Mouse (Mus musculus) megakaryocyte-erythroid progenitor cell, adult 5-6 weeks (primary cell): ENCODE measurements around the gene Ephb2. TPM values are rescaled to one million over a fixed set of nuclear protein-coding genes. Genes with fewer than 3 reads are reported as not detected.

ENCODE experiments used
- ATAC-seq: replicated peaks from 2 replicates; pipeline ENCODE4 v1.8.0; 2016; ENCODE audit warnings: mild to moderate bottlenecking, inconsistent platforms; ENCODE audit not compliant: severe bottlenecking, poor library complexity, low FRiP score, low TSS enrichment
- total RNA-seq, 2 experiments: library from RNA; stranded (forward) in 1 of 2; stranded (reverse) in 1 of 2; fragments of 200-1000, 215-1000 nt in 1 of 2; fragments of >200 nt in 1 of 2; fragmentation: Nextera tagmentation in 1 of 2; gene quantifications; 2 replicates each; pipeline ENCODE4 v1.2.3; 2014 to 2017

Gene Ephb2
- total RNA-seq, 2 experiments from 2014 or later, result 0.56 TPM; not detected in 1

GRCm38 (mm10) chr4:136684485-136684884 lies 151.3 kb downstream of the Ephb2 start:
- ATAC-seq, result peak; percentile 67

- ATAC-seq, result no peak
These were observed 155.1 kb downstream of the Ephb2 start for GRCm38 (mm10) chr4:136680641-136681040.

- no peak for ATAC-seq
These were observed 156.6 kb downstream of the Ephb2 start for GRCm38 (mm10) chr4:136679221-136679620.

- peak; percentile 81 for ATAC-seq
These were observed 157.3 kb downstream of the Ephb2 start for GRCm38 (mm10) chr4:136678480-136678879.

GRCm38 (mm10) chr4:136675439-136675838 lies 160.3 kb downstream of the Ephb2 start:
- no peak for ATAC-seq

- ATAC-seq, result no peak
These were observed 163.3 kb downstream of the Ephb2 start for GRCm38 (mm10) chr4:136672335-136673090.

GRCm38 (mm10) chr4:136667757-136668156 lies 168.0 kb downstream of the Ephb2 start:
- no peak for ATAC-seq

- 0 out of 2 replicates have a peak, but pooled peaks have one; percentile 20 for ATAC-seq
These were observed 169.8 kb downstream of the Ephb2 start for GRCm38 (mm10) chr4:136666002-136666401.

GRCm38 (mm10) chr4:136665068-136665467 lies 170.7 kb downstream of the Ephb2 start:
- peak; percentile 43 for ATAC-seq

GRCm38 (mm10) chr4:136657914-136658313 lies 177.9 kb downstream of the Ephb2 start:
- no peak for ATAC-seq

GRCm38 (mm10) chr4:136653692-136654234 lies 182.0 kb downstream of the Ephb2 start:
- no peak for ATAC-seq

- ATAC-seq, result no peak
These were observed 182.8 kb downstream of the Ephb2 start for GRCm38 (mm10) chr4:136653019-136653418.

- ATAC-seq, result no peak
These were observed 183.3 kb downstream of the Ephb2 start for GRCm38 (mm10) chr4:136652528-136652910.

GRCm38 (mm10) chr4:136651882-136652527 lies 183.8 kb downstream of the Ephb2 start:
- ATAC-seq, result no peak

GRCm38 (mm10) chr4:136651357-136651811 lies 184.4 kb downstream of the Ephb2 start:
- no peak for ATAC-seq

- ATAC-seq, result no peak
These were observed 185.5 kb downstream of the Ephb2 start for GRCm38 (mm10) chr4:136650261-136650660.

GRCm38 (mm10) chr4:136649480-136650196 lies 186.2 kb downstream of the Ephb2 start:
- no peak for ATAC-seq

- peak; percentile 64 for ATAC-seq
These were observed 186.8 kb downstream of the Ephb2 start for GRCm38 (mm10) chr4:136648922-136649479.

- ATAC-seq, result peak; percentile 62
These were observed 196.9 kb downstream of the Ephb2 start for GRCm38 (mm10) chr4:136638890-136639289.
